Mouse (Mus musculus) olfactory bulb, adult 2 months (tissue): Measurements from ENCODE around the gene Map1lc3b.

Experiments
- CTCF ChIP-seq: fragments of 200-500 bp; IDR thresholded peaks from 2 replicates; pipeline ENCODE4 v1.5.1; 2012; ENCODE audit warnings: low read depth, mild to moderate bottlenecking, low read length, moderate library complexity; ENCODE audit not compliant: insufficient read depth
- POLR2A ChIP-seq: fragments of 200-500 bp; IDR thresholded peaks from 2 replicates; pipeline ENCODE4 v1.6.1; 2012; ENCODE audit warnings: mild to moderate bottlenecking, low read depth, low read length, moderate library complexity; ENCODE audit not compliant: insufficient read depth

- no peak for TF ChIP-seq CTCF
- TF ChIP-seq POLR2A = no peak
Measured at GRCm38 (mm10) chr8:121542901-121543300, 47.3 kb upstream of the Map1lc3b start.
